22 mouse cellular contexts compared by ENCODE assay signal in the genomic region with DNA sequence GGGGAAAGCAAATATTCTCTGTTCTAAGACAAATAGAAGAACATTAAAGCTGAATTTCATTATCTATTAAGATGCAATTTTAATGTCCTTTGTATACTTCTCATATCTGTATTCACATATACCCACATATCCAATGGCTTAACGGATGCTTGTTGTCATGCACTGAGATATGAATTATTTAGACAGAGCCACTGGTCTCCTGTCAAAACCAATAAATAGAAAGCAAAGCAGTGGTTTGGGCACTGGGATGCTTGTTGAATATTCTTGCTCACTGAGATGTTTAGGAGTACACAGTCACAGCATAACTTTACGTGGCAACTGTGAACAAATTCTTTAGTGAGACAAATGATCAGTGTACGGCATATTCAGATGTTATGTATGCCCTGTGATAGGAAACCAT.
DNase-seq lines count a peak whose midpoint lies in the region; ATAC-seq and TF ChIP-seq lines count a peak whose summit lies in the region.
"Had no signal": no experiment of that assay in that cellular context is flagged by ENCODE, and none has a peak within 500 bp of the region (broad histone marks: within the 10 kb centered on the region; RNA-seq: fewer than 3 reads in every experiment).

No protein-coding gene starts in this region.

- no peak for TF ChIP-seq CTCF in left cerebral cortex, adult 2 months (IDR thresholded peaks at IDR 0.05)

- H3K27me3 ChIP-seq in midbrain, embryonic 14.5 days (ENCODE audit: control insufficient read depth, insufficient read depth, low read length), result no peaks in the 10 kb centered on the region
- H3K27me3 ChIP-seq in midbrain, embryonic 15.5 days (replicated peaks), result no peaks in the 10 kb centered on the region
- H3K27me3 ChIP-seq: embryonic facial prominence, embryonic 13.5 days; embryonic facial prominence, embryonic 15.5 days; forebrain, embryonic 12.5 days had no signal

- no peak overlapping the region for H3K9ac ChIP-seq in midbrain, embryonic 14.5 days (replicated peaks; ENCODE audit: low read length)
- H3K9ac ChIP-seq in midbrain, embryonic 15.5 days, result no peak overlapping the region
- H3K9ac ChIP-seq: embryonic facial prominence, embryonic 13.5 days; embryonic facial prominence, embryonic 15.5 days; forebrain, embryonic 12.5 days had no signal

- H3K27ac ChIP-seq in left cerebral cortex, adult 2 months, result no peak overlapping the region; the same call in 1 of the 2 replicates
- H3K27ac ChIP-seq in midbrain, embryonic 14.5 days (replicated peaks; ENCODE audit: low read depth, low read length), result no peak overlapping the region
- no peak overlapping the region for H3K27ac ChIP-seq in midbrain, embryonic 15.5 days
- H3K27ac ChIP-seq: embryonic facial prominence, embryonic 13.5 days; embryonic facial prominence, embryonic 15.5 days; forebrain, embryonic 10.5 days; forebrain, embryonic 12.5 days had no signal

- peak overlapping the region; percentile 41; the same call in 1 of the 2 replicates for H3K4me3 ChIP-seq in left cerebral cortex, adult 2 months
- H3K4me3 ChIP-seq in midbrain, embryonic 14.5 days (replicated peaks; ENCODE audit: low read depth, low read length), result no peak overlapping the region
- H3K4me3 ChIP-seq in midbrain, embryonic 15.5 days, result no peak overlapping the region
- H3K4me3 ChIP-seq: embryonic facial prominence, embryonic 13.5 days; embryonic facial prominence, embryonic 15.5 days; erythroblast, embryonic 14.5 days; forebrain, embryonic 10.5 days; forebrain, embryonic 12.5 days had no signal

- ATAC-seq in midbrain, embryonic 14.5 days (ENCODE audit: low FRiP score, low TSS enrichment), result no peak
- ATAC-seq in midbrain, embryonic 15.5 days (replicated peaks), result no peak
- ATAC-seq: forebrain, embryonic 14.5 days had no signal

- H3K36me3 ChIP-seq in midbrain, embryonic 14.5 days (ENCODE audit: control insufficient read depth, insufficient read depth, low read length), result no peaks in the 10 kb centered on the region
- no peaks in the 10 kb centered on the region for H3K36me3 ChIP-seq in midbrain, embryonic 15.5 days (replicated peaks)
- H3K36me3 ChIP-seq: embryonic facial prominence, embryonic 15.5 days; forebrain, embryonic 10.5 days; forebrain, embryonic 12.5 days had no signal

- peaks cover 5% of the 10 kb centered on the region; the same call in 1 of the 2 replicates for H3K4me1 ChIP-seq in midbrain, embryonic 14.5 days (ENCODE audit: control insufficient read depth, insufficient read depth, low read length)
- peaks cover 28% of the 10 kb centered on the region for H3K4me1 ChIP-seq in midbrain, embryonic 15.5 days

- 74% methylated on average over 3 of the region's 3 CpGs for WGBS in midbrain, embryonic 14.5 days
- WGBS in midbrain, embryonic 15.5 days, result 79% methylated on average over 3 of the region's 3 CpGs

- DNase-seq in left cerebral cortex, adult 2 months (ENCODE audit: extremely low spot score in 1 of 2, low spot score in 2 of 2), result no peak
- no peak for DNase-seq in left cerebral cortex, postnatal 36 days (ENCODE audit: low spot score in 2 of 2)
- DNase-seq in midbrain, embryonic 14.5 days, result peak; percentile 21
- DNase-seq in retina, postnatal 1 day, result peak; percentile 50
- no peak for DNase-seq in thymus, adult 18-20 months
- DNase-seq: adrenal gland, adult 2 months; adrenal gland, postnatal 10 days; adrenal gland, postnatal 25 days; cerebellum, adult 11 months; cerebellum, adult 18-20 months; cerebellum, adult 8-10 months; cerebellum, adult 9-11 months; cerebellum, postnatal 14 days; cerebellum, postnatal 36 days; embryo, embryonic 11 days had no signal

- no peaks in the 10 kb centered on the region for H3K9me3 ChIP-seq in midbrain, embryonic 14.5 days (ENCODE audit: control insufficient read depth, low read length)
- H3K9me3 ChIP-seq in midbrain, embryonic 15.5 days, result no peaks in the 10 kb centered on the region
- H3K9me3 ChIP-seq: embryonic facial prominence, embryonic 13.5 days; embryonic facial prominence, embryonic 15.5 days; forebrain, embryonic 10.5 days; forebrain, embryonic 12.5 days had no signal

- intact Hi-C loops in left cerebral cortex, adult 2 months (cut with DNase I), result no loop called here
- intact Hi-C loops in left cerebral cortex, postnatal 36 days (cut with DNase I), result no loop called here

- no peak overlapping the region for H3K4me2 ChIP-seq in midbrain, embryonic 14.5 days (ENCODE audit: low read length)
- H3K4me2 ChIP-seq in midbrain, embryonic 15.5 days, result no peak overlapping the region
- H3K4me2 ChIP-seq: embryonic facial prominence, embryonic 13.5 days; embryonic facial prominence, embryonic 15.5 days; forebrain, embryonic 12.5 days had no signal

Comparison
In these comparisons a context has a peak if more than half of its experiments do, and no peak if none do; other contexts are left out.
1. DNase-seq: peak in midbrain, embryonic 14.5 days (single experiment) and retina, postnatal 1 day (single experiment); none in left cerebral cortex, adult 2 months (0 of 2), left cerebral cortex, postnatal 36 days (0 of 2) and thymus, adult 18-20 months (0 of 2).